Mouse (Mus musculus): ENCODE measurements at regions not wholly inside any gene's neighbourhood (a gene's known extent, or its start where the extent isn't known, plus 50 kb on each side); places are given as distances from the start of the nearest gene placed in this dataset.

- H3K4me3 ChIP-seq (replicated peaks), result no peak overlapping the region
- H3K27ac ChIP-seq, result peak overlapping the region; percentile 23; the same call in 1 of the 2 replicates
- no peaks in the 10 kb centered on the region for H3K27me3 ChIP-seq (replicated peaks)
- ATAC-seq, result peak; percentile 76
- no peaks in the 10 kb centered on the region for H3K4me1 ChIP-seq (replicated peaks)
- H3K9ac ChIP-seq, result no peak overlapping the region
- no peaks in the 10 kb centered on the region for H3K36me3 ChIP-seq
- no peak overlapping the region for H3K4me2 ChIP-seq (replicated peaks)
- H3K9me3 ChIP-seq, result no peaks in the 10 kb centered on the region
- WGBS, result 0% methylated on average over 1 of the region's 1 CpGs
Observed at GRCm38 (mm10) chr10:19526353-19526752, 65.4 kb upstream of the Ifngr1 start.

GRCm38 (mm10) chr10:19529655-19530054, 62.1 kb upstream of the Ifngr1 start:
- Histone ChIP-seq H3K4me2 (replicated peaks) (no peak overlapping the region), H3K4me3 (replicated peaks) (no peak overlapping the region), H3K27me3 (replicated peaks) (no peaks in the 10 kb centered on the region), H3K9ac (no peak overlapping the region), H3K27ac (no peak overlapping the region), H3K4me1 (replicated peaks) (no peaks in the 10 kb centered on the region), H3K36me3 (no peaks in the 10 kb centered on the region), H3K9me3 (no peaks in the 10 kb centered on the region)
- ATAC-seq, result no peak
- 78% methylated on average over 5 of the region's 5 CpGs for WGBS

- ATAC-seq, result no peak
- Histone ChIP-seq H3K27me3 (replicated peaks) (no peaks in the 10 kb centered on the region), H3K27ac (no peak overlapping the region), H3K36me3 (no peaks in the 10 kb centered on the region), H3K9ac (no peak overlapping the region), H3K4me1 (replicated peaks) (no peaks in the 10 kb centered on the region), H3K4me3 (replicated peaks) (no peak overlapping the region), H3K4me2 (replicated peaks) (no peak overlapping the region), H3K9me3 (no peaks in the 10 kb centered on the region)
- WGBS, result 86% methylated on average over 6 of the region's 6 CpGs
Observed at GRCm38 (mm10) chr10:19530056-19530455, 61.7 kb upstream of the Ifngr1 start.

GRCm38 (mm10) chr10:19531452-19531851, 60.3 kb upstream of the Ifngr1 start:
- peak; percentile 92 for ATAC-seq
- H3K36me3 ChIP-seq, result no peaks in the 10 kb centered on the region
- H3K4me1 ChIP-seq (replicated peaks), result no peaks in the 10 kb centered on the region
- H3K9me3 ChIP-seq, result no peaks in the 10 kb centered on the region
- WGBS, result 14% methylated on average over 1 of the region's 1 CpGs
- H3K9ac ChIP-seq, result no peak overlapping the region
- H3K4me2 ChIP-seq (replicated peaks), result no peak overlapping the region
- H3K4me3 ChIP-seq (replicated peaks), result no peak overlapping the region
- peak overlapping the region; percentile 41; the same call in 1 of the 2 replicates for H3K27ac ChIP-seq
- no peaks in the 10 kb centered on the region for H3K27me3 ChIP-seq (replicated peaks)

- Histone ChIP-seq H3K27ac (no peak overlapping the region), H3K4me3 (replicated peaks) (no peak overlapping the region), H3K36me3 (no peaks in the 10 kb centered on the region), H3K9me3 (no peaks in the 10 kb centered on the region), H3K27me3 (replicated peaks) (no peaks in the 10 kb centered on the region), H3K9ac (no peak overlapping the region), H3K4me1 (replicated peaks) (no peaks in the 10 kb centered on the region), H3K4me2 (replicated peaks) (no peak overlapping the region)
- no peak for ATAC-seq
- WGBS, result 62% methylated on average over 3 of the region's 3 CpGs
Observed at GRCm38 (mm10) chr10:19532790-19533189, 59.0 kb upstream of the Ifngr1 start.

GRCm38 (mm10) chr10:19533846-19534245, 57.9 kb upstream of the Ifngr1 start:
- H3K9ac ChIP-seq, result no peak overlapping the region
- H3K27me3 ChIP-seq (replicated peaks), result no peaks in the 10 kb centered on the region
- ATAC-seq, result peak; percentile 45
- 0 out of 2 replicates have a peak overlapping the region, but pooled peaks have one; percentile 20 for H3K27ac ChIP-seq
- WGBS, result 63% methylated on average over 1 of the region's 1 CpGs
- no peak overlapping the region for H3K4me2 ChIP-seq (replicated peaks)
- H3K4me3 ChIP-seq (replicated peaks), result no peak overlapping the region
- no peaks in the 10 kb centered on the region for H3K36me3 ChIP-seq
- no peaks in the 10 kb centered on the region for H3K4me1 ChIP-seq (replicated peaks)
- H3K9me3 ChIP-seq, result no peaks in the 10 kb centered on the region

Measured in intestine, embryonic 15.5 days (tissue).